Mouse (Mus musculus) heart, adult 2 months (tissue): Measurements from ENCODE around the gene Cep41. TPM values are rescaled to one million over a fixed set of nuclear protein-coding genes. Genes with fewer than 3 reads are reported as not detected.

Experiments used
- DNase-seq, 2 experiments: peaks; one replicate each; pipeline ENCODE4 v3.0.0; 2021
- H3K27ac ChIP-seq: fragments of 200-600 bp; 2 replicates; pipeline ENCODE4 v1.8.1; 2022
- H3K27me3 ChIP-seq: fragments of 200-500 bp; 2 replicates; pipeline ENCODE4 v1.6.1; 2012; ENCODE audit warnings: mild to moderate bottlenecking, low read length, inconsistent platforms, mixed read lengths; ENCODE audit not compliant: control insufficient read depth, insufficient read depth
- H3K36me3 ChIP-seq: fragments of 200-500 bp; 2 replicates; pipeline ENCODE4 v1.6.1; 2012; ENCODE audit warnings: low read length, inconsistent platforms; ENCODE audit not compliant: control insufficient read depth, insufficient read depth
- H3K4me1 ChIP-seq: fragments of 200-500 bp; 2 replicates; pipeline ENCODE4 v1.6.1; 2011; ENCODE audit warnings: low read length; ENCODE audit not compliant: control insufficient read depth, insufficient read depth
- H3K4me3 ChIP-seq: fragments of 200-600 bp; 2 replicates; pipeline ENCODE4 v1.8.1; 2022
- H3K79me2 ChIP-seq: fragments of 200-500 bp; replicated peaks from 2 replicates; pipeline ENCODE4 v1.6.1; 2012; ENCODE audit warnings: mild to moderate bottlenecking, inconsistent platforms, low read length, moderate library complexity, mixed read lengths; ENCODE audit not compliant: control insufficient read depth, insufficient read depth
- H3K9ac ChIP-seq: fragments of 200-500 bp; 2 replicates; pipeline ENCODE4 v1.6.1; 2012; ENCODE audit warnings: low read depth, mild to moderate bottlenecking, control low read depth, inconsistent platforms, low read length, mixed read lengths
- CTCF ChIP-seq: fragments of 200-600 bp; IDR thresholded peaks from 2 replicates; pipeline ENCODE4 v1.8.1; 2022; ENCODE audit warnings: antibody characterized with exemption, mild to moderate bottlenecking, moderate library complexity
- EP300 ChIP-seq: fragments of 200-500 bp; IDR thresholded peaks from 2 replicates; pipeline ENCODE4 v1.6.1; 2011; ENCODE audit warnings: low read depth, low read length, control low read depth; ENCODE audit not compliant: insufficient read depth
- POLR2A ChIP-seq: fragments of 200-500 bp; IDR thresholded peaks from 2 replicates; pipeline ENCODE4 v1.6.1; 2011; ENCODE audit warnings: mild to moderate bottlenecking, low read depth, low read length, control low read depth; ENCODE audit not compliant: insufficient read depth
- WGBS: fragments of 180-500 bp; shearing (Covaris S2); methylation state at CpG from one replicate; pipeline ENCODE4 v1.1.7; 2018; 5-methylcytosine and 5-hydroxymethylcytosine counted together
- intact Hi-C: fragments of 180-260 bp; cut with DNase I; formaldehyde crosslinking; loops from one replicate; pipeline ENCODE4 v1.15.1; 2025
- polyA plus RNA-seq: library from polyadenylated mRNA; depleted of rRNA; stranded (reverse); fragments of >200 nt; gene quantifications from 2 replicates; pipeline ENCODE4 v1.2.3, GENCODE M21; 2012
- total RNA-seq, 2 experiments: library from RNA; stranded (reverse); gene quantifications; 2 replicates each; pipeline ENCODE4 v1.2.3; 2021

The Cep41 gene
- total and polyA plus RNA-seq, 3 experiments, result 1.3 to 1.9 (median 1.4) TPM

GRCm38 (mm10) chr6:30678482-30678881 is 15.1 kb downstream of the Cep41 start:
- Histone ChIP-seq H3K27me3 (no peaks in the 10 kb centered on the region), H3K27ac (no peak overlapping the region), H3K4me1 (peaks cover 10% of the 10 kb centered on the region), H3K4me3 (no peak overlapping the region), H3K9ac (no peak overlapping the region), H3K36me3 (peaks cover 2% of the 10 kb centered on the region; the same call in 1 of the 2 replicates), H3K79me2 (no peaks in the 10 kb centered on the region)
- no peak for TF ChIP-seq CTCF
- TF ChIP-seq POLR2A, result no peak
- no peak for TF ChIP-seq EP300
- WGBS, result 89% methylated on average over 6 of the region's 6 CpGs
- intact Hi-C loops, result no loop called here
- no peak for DNase-seq

- peaks cover 7% of the 10 kb centered on the region for H3K4me1 ChIP-seq
- no peaks in the 10 kb centered on the region for H3K79me2 ChIP-seq
- intact Hi-C loops, result no loop called here
- 95% methylated on average over 9 of the region's 9 CpGs for WGBS
- H3K4me3 ChIP-seq, result no peak overlapping the region
- H3K36me3 ChIP-seq, result peaks cover 2% of the 10 kb centered on the region; the same call in 1 of the 2 replicates
- no peak for DNase-seq
- TF ChIP-seq POLR2A (no peak), CTCF (no peak), EP300 (no peak)
- H3K27ac ChIP-seq, result no peak overlapping the region
- H3K9ac ChIP-seq, result no peak overlapping the region
- H3K27me3 ChIP-seq, result no peaks in the 10 kb centered on the region
Observed at GRCm38 (mm10) chr6:30677591-30677990, 16.0 kb downstream of the Cep41 start.

GRCm38 (mm10) chr6:30676506-30676905 is 17.0 kb downstream of the Cep41 start:
- no peaks in the 10 kb centered on the region for H3K27me3 ChIP-seq
- no peaks in the 10 kb centered on the region for H3K79me2 ChIP-seq
- intact Hi-C loops, result no loop called here
- no peak for DNase-seq
- WGBS, result 93% methylated on average over 6 of the region's 6 CpGs
- no peak for TF ChIP-seq EP300
- H3K9ac ChIP-seq, result no peak overlapping the region
- no peak overlapping the region for H3K27ac ChIP-seq
- peaks cover 5% of the 10 kb centered on the region for H3K4me1 ChIP-seq
- H3K4me3 ChIP-seq, result no peak overlapping the region
- peaks cover 2% of the 10 kb centered on the region; the same call in 1 of the 2 replicates for H3K36me3 ChIP-seq

- H3K27me3 ChIP-seq, result no peaks in the 10 kb centered on the region
- H3K36me3 ChIP-seq, result peaks cover 2% of the 10 kb centered on the region; the same call in 1 of the 2 replicates
- H3K9ac ChIP-seq, result peak overlapping the region; percentile 74
- peak overlapping the region; percentile 32 for H3K27ac ChIP-seq
- H3K4me3 ChIP-seq, result peak overlapping the region; percentile 28
- H3K79me2 ChIP-seq, result no peaks in the 10 kb centered on the region
- TF ChIP-seq POLR2A (no peak), EP300 (no peak), CTCF (no peak)
- 27% methylated on average over 11 of the region's 11 CpGs for WGBS
- H3K4me1 ChIP-seq, result peaks cover 5% of the 10 kb centered on the region
- peak; percentile 29 to 49 for DNase-seq
- intact Hi-C loops, result no loop called here
Observed at GRCm38 (mm10) chr6:30675281-30675771, 18.2 kb downstream of the Cep41 start.

GRCm38 (mm10) chr6:30674714-30675280 is 18.8 kb downstream of the Cep41 start:
- H3K9ac ChIP-seq, result no peak overlapping the region
- H3K36me3 ChIP-seq, result peaks cover 2% of the 10 kb centered on the region; the same call in 1 of the 2 replicates
- no peak for DNase-seq
- H3K27ac ChIP-seq, result peak overlapping the region; percentile 32
- TF ChIP-seq CTCF (no peak), POLR2A (no peak), EP300 (no peak)
- no peaks in the 10 kb centered on the region for H3K79me2 ChIP-seq
- no peaks in the 10 kb centered on the region for H3K27me3 ChIP-seq
- intact Hi-C loops, result no loop called here
- peaks cover 5% of the 10 kb centered on the region for H3K4me1 ChIP-seq
- 42% methylated on average over 9 of the region's 9 CpGs for WGBS
- H3K4me3 ChIP-seq, result peak overlapping the region; percentile 28

- TF ChIP-seq EP300, result no peak
- TF ChIP-seq CTCF, result no peak
Observed at GRCm38 (mm10) chr6:30673764-30674561, 19.6 kb downstream of the Cep41 start.

More at GRCm38 (mm10) chr6:30673764-30674561, 19.6 kb downstream of the Cep41 start:
- Histone ChIP-seq H3K4me3 (peak overlapping the region; percentile 28), H3K9ac (peak overlapping the region; percentile 33; the same call in 1 of the 2 replicates), H3K79me2 (no peaks in the 10 kb centered on the region), H3K4me1 (peaks cover 5% of the 10 kb centered on the region), H3K27ac (peak overlapping the region; percentile 42), H3K36me3 (peaks cover 2% of the 10 kb centered on the region; the same call in 1 of the 2 replicates), H3K27me3 (no peaks in the 10 kb centered on the region)
- intact Hi-C loops, result no loop called here
- peak; percentile 29 to 39 for DNase-seq
- 29% methylated on average over 14 of the region's 14 CpGs for WGBS
